Mouse (Mus musculus) macrophage (primary cell): ENCODE measurements around the gene Cep162. TPM values are rescaled to one million over a fixed set of nuclear protein-coding genes. Genes with fewer than 3 reads are reported as not detected.

Experiments
- H3K27ac ChIP-seq: fragments of 350-480 bp; formaldehyde crosslinking; 2 replicates; pipeline ENCODE4 v1.9.0; 2021
- H3K36me3 ChIP-seq: fragments of 350-480 bp; formaldehyde crosslinking; 2 replicates; pipeline ENCODE4 v1.9.0; 2021; ENCODE audit errors: inconsistent target
- H3K4me3 ChIP-seq: fragments of 350-480 bp; formaldehyde crosslinking; 2 replicates; pipeline ENCODE4 v1.9.0; 2021; ENCODE audit errors: inconsistent target
- H3K79me2 ChIP-seq: fragments of 350-480 bp; formaldehyde crosslinking; 2 replicates; pipeline ENCODE4 v1.9.0; 2021; ENCODE audit errors: inconsistent target
- WGBS: methylation state at CpG from one replicate; pipeline ENCODE4 v1.1.7; 2026; ENCODE audit warnings: inconsistent platforms; ENCODE audit not compliant: missing documents; 5-methylcytosine and 5-hydroxymethylcytosine counted together
- polyA plus RNA-seq: library from polyadenylated mRNA; stranded (reverse); fragments of 250-400 nt; gene quantifications from 3 replicates; pipeline ENCODE4 v1.2.4, GENCODE M21; 2018; ENCODE audit warnings: inconsistent platforms

Gene Cep162
- polyA plus RNA-seq, 1 experiment from 2014 or later: 9.1 TPM

DNA sequence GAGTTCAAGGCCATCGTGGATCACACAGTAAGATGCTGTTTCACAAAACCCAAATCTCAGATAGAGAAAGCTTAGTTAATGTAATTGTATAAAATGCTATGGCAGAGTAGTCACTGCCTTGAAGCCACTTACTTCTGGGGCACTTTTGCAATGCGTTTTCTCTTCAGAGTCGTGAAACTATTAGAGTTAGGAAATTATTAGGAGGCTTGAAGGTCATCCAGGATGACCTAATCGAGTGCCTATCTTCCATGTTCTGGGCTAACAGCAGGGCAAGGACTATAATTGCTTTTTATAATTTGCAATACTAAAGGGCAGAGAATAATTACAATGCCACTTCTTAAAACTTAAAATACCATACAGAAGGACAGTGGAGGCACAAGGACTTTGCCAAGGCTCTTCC, 68.0 kb downstream of the Cep162 start:
- peaks cover 17% of the 10 kb centered on the region for H3K36me3 ChIP-seq
- no peak overlapping the region for H3K27ac ChIP-seq
- H3K79me2 ChIP-seq: no peaks in the 10 kb centered on the region
- 91% methylated on average over 4 of the region's 4 CpGs for WGBS
- H3K4me3 ChIP-seq: no peak overlapping the region

DNA sequence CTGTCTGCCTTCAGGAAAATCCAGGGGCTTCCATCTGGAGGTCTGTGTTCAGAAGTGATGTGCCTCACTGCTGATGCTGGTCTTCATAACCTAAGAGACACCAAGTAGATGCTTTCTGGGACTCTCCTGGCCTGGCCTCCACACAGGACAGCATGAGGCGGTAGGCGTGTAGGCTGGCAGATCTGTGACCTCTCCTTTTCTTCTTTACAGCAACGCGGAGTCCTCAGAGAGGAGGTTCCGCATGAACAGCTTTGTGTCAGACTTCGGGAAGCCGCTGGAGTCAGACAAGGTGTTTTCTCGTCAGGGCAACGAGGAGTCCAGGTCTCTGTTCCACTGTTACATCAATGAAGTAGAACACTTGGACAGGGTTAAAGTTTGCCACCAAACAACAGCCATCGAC, 73.1 kb downstream of the Cep162 start:
- no peaks in the 10 kb centered on the region for H3K36me3 ChIP-seq
- no peaks in the 10 kb centered on the region for H3K79me2 ChIP-seq
- no peak overlapping the region for H3K27ac ChIP-seq
- H3K4me3 ChIP-seq: no peak overlapping the region
- 89% methylated on average over 10 of the region's 10 CpGs for WGBS

DNA sequence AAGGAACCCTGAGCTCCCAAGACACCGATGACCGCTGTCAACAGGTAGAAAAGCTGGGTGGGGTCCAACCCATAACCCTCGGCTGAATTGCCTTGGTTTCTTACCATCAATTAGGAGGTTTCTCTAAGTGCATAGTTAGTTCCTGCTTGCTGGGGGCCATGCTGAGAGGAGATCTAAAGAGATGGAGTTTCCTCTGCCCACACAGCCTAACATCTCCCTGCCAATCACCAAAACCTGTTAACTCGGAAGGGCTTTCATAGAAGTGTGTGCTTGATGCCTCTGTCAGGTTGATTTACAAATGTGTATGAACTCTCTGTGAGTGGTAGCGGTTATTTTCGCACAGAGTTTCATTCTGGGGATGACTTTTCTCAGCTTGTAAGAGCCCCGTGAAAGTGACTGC, 76.8 kb downstream of the Cep162 start:
- WGBS: 31% methylated on average over 6 of the region's 7 CpGs
- no peak overlapping the region for H3K27ac ChIP-seq
- H3K36me3 ChIP-seq: no peaks in the 10 kb centered on the region
- H3K79me2 ChIP-seq: no peaks in the 10 kb centered on the region
- no peak overlapping the region for H3K4me3 ChIP-seq

DNA sequence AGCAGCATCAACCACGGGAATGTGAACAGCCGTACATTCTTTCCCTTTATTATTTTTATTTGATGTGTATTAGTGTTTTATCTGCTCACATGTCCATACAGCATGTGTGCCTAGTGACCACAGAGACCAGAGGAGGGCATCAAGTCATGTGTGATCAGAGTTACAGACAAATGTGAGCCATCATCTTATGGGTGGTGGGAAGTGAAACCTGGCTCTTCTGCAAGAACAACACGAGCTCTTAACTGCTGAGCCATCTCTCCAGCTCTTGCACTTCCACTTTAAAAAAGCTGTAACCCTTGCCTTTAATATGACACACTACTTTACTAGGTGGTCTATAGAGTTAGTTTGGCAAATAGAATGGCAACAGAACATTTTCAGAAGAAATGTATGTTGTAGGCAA, 83.8 kb downstream of the Cep162 start:
- H3K36me3 ChIP-seq: no peaks in the 10 kb centered on the region
- WGBS: 56% methylated on average over 3 of the region's 3 CpGs

DNA sequence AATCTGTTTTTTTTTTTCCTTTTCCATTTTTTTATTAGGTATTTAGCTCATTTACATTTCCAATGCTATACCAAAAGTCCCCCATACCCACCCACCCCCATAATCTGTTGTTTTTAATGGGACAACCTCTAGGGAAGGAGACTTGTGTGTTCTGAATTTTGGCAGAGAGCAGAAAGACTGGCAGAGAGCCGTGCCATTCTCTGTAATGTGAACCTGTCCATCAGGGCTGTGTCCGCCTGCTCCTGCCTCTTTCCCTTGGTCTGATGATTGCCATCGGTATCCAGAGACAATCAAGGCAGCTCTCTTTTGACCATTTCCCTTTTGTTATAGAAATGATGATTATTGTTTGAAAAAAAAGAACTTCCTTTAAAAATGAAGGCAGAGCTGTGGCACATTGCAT, 84.4 kb downstream of the Cep162 start:
- 91% methylated on average over 3 of the region's 3 CpGs for WGBS
- H3K27ac ChIP-seq: no peak overlapping the region

More for the DNA sequence above, 83.8 kb downstream of the Cep162 start:
- peak overlapping the region; percentile 27 for H3K27ac ChIP-seq
- no peaks in the 10 kb centered on the region for H3K79me2 ChIP-seq
- no peak overlapping the region for H3K4me3 ChIP-seq

DNA sequence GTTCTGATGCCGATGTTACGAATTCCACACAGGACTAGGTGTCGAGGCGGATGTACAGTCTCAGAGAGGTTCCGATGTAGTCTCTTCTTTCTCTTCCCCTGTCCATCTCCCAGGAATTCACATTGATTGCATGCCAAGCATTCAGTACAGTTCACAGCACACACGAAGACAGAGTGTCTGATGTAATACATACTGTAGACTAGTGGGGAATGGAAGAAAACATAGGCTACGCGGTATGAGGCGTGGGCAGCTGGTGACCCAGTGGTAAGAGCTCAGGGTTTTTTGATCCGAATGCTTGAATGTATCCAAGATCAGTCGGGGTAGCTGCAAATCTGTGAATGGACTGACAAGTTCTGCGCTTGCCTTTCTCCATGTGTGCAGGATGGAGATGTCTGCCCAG, 86.2 kb downstream of the Cep162 start:
- H3K27ac ChIP-seq: no peak overlapping the region
- WGBS: 91% methylated on average over 12 of the region's 12 CpGs

More for the DNA sequence above, 84.4 kb downstream of the Cep162 start:
- H3K4me3 ChIP-seq: no peak overlapping the region
- H3K36me3 ChIP-seq: no peaks in the 10 kb centered on the region
- H3K79me2 ChIP-seq: no peaks in the 10 kb centered on the region

DNA sequence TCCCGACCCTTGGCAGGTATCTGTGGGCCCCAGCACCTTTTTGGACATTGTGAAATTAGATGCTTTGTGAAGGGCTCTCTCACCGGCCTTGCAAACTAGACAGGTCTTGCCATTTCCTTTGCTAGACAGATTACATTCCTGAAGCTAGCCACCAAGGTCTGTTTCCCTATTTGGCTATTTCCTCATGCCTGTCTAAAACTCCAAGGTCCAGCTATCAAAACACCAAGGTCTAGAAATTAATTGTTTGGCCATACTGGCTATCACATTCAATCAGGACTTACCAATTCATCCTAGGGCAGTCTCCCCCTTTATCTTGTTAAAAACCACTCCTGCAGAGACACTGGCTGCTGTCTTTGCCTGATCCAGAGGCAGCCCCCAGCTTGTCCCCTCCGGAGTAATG, 87.3 kb downstream of the Cep162 start:
- Histone ChIP-seq H3K27ac (no peak overlapping the region), H3K36me3 (no peaks in the 10 kb centered on the region), H3K4me3 (no peak overlapping the region), H3K79me2 (no peaks in the 10 kb centered on the region)
- 69% methylated on average over 3 of the region's 3 CpGs for WGBS

More for the DNA sequence above, 86.2 kb downstream of the Cep162 start:
- H3K79me2 ChIP-seq: no peaks in the 10 kb centered on the region
- H3K36me3 ChIP-seq: no peaks in the 10 kb centered on the region
- H3K4me3 ChIP-seq: no peak overlapping the region

DNA sequence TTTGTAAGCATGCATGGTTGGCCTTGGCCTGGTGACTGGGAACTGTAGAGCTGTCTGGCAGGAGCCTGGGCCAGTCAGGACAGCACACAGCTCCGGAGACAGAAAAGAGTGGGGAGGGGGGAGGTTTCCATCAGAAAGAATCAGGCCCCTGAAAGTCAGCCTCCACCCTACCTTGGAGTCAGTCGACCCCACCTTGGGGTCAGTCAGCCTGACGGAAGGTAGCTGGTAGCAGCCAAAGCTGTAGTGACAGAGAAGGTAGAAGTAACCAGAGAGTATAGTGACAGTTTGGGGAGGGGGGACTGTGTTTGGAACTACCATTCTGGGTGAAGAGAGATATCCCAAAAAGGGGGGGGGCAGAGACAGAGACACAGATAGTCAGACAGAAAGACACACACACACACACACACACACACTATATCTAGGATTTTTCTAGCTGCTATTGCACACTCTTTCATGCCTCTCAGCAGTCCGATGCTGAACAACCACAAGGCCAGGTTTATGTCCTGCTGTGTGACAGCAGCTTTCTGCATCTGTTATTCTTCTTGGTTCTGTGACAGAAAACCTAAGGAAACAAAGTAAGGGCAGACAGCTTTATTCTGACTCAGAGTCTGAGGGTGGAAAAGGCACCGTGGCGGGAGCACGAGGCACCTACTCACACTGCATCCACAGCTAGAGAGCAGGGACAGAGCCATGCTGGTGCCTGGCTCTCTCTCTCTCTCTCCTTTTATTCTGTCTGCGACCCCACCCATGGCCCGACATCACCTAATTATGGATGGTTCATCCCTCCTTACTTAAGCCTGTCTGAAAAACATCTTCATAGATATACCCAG, 88.1 kb downstream of the Cep162 start:
- no peaks in the 10 kb centered on the region for H3K36me3 ChIP-seq
- whole genome bisulfite sequencing: 89% methylated on average over 9 of the region's 9 CpGs
- no peaks in the 10 kb centered on the region for H3K79me2 ChIP-seq

DNA sequence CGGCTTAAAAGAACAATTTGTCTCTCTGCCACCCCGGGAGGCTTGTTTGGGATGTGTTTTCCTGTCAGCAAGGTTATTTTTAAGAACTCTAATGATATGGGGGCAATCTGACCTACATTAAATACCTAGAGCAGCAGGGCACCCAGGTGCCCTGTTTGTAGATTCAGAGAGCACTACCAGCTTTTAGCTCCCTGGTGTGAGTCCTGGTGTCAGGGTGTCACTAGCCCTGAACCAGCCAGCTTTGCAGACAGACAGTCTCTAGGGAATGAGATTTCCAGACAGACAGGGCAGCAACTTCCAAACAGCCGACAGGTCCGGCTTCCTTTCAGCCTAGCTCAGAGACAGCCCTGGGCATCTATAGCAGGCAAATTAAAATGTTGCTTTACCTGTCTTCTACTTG, 92.8 kb downstream of the Cep162 start:
- H3K27ac ChIP-seq: no peak overlapping the region
- H3K4me3 ChIP-seq: no peak overlapping the region
- no peaks in the 10 kb centered on the region for H3K36me3 ChIP-seq
- H3K79me2 ChIP-seq: no peaks in the 10 kb centered on the region
- 89% methylated on average over 4 of the region's 4 CpGs for WGBS

More for the DNA sequence above, 88.1 kb downstream of the Cep162 start:
- H3K27ac ChIP-seq: no peak overlapping the region
- H3K4me3 ChIP-seq: no peak overlapping the region

DNA sequence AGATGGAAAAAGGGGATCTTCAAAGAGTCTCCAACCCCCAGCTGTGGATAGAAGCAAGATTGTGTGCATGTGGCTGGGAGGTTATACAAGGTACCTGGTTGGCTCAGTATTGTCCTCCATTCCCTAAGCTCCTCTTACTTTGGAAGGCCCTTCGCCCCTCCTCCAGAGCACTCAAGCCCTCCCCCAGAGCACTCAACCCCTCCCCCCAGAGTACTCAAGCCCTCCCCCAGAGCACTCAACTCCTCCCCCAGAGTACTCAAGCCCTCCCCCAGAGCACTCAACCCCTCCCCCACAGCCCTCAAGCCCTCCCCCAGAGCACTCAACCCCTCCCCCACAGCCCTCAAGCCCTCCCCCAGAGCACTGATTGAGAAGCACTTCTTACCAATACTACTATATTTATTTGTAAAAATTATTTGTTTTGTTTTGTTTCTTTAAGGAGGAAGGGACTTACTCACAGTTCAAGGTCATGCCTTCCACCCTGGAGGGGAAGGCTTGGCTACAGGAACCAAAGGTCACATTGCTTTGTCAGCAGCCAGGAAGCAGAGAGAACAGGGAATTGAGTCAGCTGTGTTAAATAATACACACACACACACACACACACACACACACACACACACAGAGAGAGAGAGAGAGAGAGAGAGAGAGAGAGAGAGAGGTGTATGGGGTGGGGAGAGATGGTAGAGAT, 102.6 kb downstream of the Cep162 start:
- H3K36me3 ChIP-seq: no peaks in the 10 kb centered on the region
- no peaks in the 10 kb centered on the region for H3K79me2 ChIP-seq
- H3K4me3 ChIP-seq: no peak overlapping the region
- no peak overlapping the region for H3K27ac ChIP-seq
- 100% methylated on average over 1 of the region's 1 CpGs for WGBS

DNA sequence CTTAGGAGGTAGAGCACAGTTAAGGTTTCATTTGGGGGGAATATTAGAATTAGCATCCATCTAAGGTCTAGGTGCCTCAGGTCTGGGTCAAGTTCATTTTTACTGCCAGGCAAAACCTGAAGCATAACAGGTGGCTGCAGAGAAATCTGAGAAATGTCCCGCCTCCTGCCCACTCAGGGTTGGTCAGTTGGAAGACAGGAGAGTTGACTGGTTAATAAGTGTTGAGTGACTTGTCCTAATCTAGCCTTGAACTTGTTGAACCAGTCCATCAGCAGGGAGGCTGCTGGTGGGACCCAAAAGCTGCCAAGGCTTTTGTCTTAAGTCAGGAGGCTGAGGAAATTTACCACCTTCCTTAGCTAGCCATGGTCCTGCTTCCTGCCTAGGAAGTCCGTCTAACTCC, 107.4 kb downstream of the Cep162 start:
- no peaks in the 10 kb centered on the region for H3K36me3 ChIP-seq
- 78% methylated on average over 2 of the region's 2 CpGs for WGBS
- no peaks in the 10 kb centered on the region for H3K79me2 ChIP-seq
- H3K27ac ChIP-seq: no peak overlapping the region
- no peak overlapping the region for H3K4me3 ChIP-seq

DNA sequence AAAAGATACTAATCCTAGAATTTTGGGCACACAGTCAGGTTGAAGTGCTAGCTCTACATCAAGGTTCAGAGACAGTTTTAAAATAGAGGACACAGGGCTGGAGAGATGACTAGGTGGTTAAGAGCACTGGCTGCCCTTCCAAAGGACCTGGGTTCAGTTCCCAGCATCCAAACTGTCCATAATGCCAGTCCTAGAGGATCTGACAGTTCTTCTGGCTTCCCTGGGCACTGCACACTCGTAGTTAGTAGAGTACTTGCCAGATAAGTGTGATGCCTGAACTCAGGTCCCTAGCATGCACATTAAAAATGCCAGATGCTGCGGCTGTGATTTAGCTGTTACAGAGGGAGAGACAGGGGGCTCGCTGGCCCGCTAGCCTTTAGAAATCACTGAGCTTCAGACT, 108.9 kb downstream of the Cep162 start:
- 87% methylated on average over 4 of the region's 4 CpGs for WGBS
- Histone ChIP-seq H3K27ac (no peak overlapping the region), H3K4me3 (no peak overlapping the region), H3K36me3 (no peaks in the 10 kb centered on the region), H3K79me2 (no peaks in the 10 kb centered on the region)

DNA sequence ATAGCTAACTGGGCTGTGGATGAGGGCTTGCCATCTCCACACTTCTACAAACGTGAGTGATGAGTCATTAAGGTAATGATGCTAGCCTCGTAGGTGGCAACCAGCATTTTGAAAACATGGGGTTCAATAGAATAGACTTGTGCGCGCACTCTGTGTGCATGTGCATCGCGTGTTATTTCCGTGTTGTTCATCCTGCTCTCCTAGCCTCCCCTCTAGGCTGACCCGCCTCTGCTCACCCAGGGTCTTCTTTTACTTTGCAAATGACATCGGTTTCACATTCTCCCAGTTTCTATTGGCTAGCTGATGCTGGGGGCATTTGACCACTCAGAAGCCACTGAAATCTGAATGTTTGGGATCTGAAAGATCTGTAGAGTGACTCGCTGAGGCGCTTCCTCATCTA, 109.7 kb downstream of the Cep162 start:
- Histone ChIP-seq H3K79me2 (no peaks in the 10 kb centered on the region), H3K27ac (no peak overlapping the region), H3K4me3 (no peak overlapping the region), H3K36me3 (no peaks in the 10 kb centered on the region)
- 58% methylated on average over 10 of the region's 11 CpGs for WGBS

DNA sequence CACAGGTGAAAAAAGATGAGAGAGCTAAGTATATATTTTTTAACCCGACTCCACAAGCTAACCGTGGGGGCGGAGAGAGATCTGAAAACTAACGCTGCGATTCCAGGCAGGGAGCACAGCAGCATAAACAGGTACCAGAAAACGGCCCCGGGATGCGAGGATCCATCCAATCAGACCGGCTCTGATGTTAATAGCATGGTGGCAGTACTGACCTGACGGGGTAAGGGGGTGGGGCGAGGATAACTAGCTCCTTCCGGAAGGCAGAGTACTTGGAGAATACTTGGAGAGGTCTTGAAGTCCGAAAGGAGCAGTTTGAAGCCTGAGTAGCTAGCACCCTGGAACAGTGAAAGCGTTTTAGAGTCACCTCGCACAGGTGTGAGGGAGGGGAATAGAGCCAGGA, 110.2 kb downstream of the Cep162 start:
- Histone ChIP-seq H3K36me3 (no peaks in the 10 kb centered on the region), H3K27ac (no peak overlapping the region), H3K4me3 (no peak overlapping the region), H3K79me2 (no peaks in the 10 kb centered on the region)
- WGBS: 11% methylated on average over 14 of the region's 15 CpGs

DNA sequence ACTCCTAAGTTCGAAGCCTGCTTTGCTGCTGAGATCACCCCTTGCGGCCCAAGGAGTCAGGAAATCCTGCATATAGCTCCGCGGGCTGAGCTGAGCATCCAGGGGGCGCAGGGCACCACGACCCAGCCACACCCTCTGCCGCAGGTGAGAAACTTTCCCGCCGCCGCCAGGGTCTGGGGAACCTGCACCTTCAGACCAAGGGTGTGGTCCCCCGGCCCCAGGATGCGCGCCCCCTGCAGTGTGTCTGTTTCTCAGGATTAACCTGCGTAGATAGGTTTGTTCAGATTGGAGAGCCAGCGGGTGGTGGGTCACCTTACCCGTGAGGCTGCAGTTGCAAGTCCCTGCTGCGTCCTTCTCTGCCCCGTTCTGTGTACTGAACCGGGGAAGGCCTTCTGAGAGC, 110.8 kb downstream of the Cep162 start:
- no peaks in the 10 kb centered on the region for H3K79me2 ChIP-seq
- no peak overlapping the region for H3K27ac ChIP-seq
- no peaks in the 10 kb centered on the region for H3K36me3 ChIP-seq
- no peak overlapping the region for H3K4me3 ChIP-seq
- WGBS: 3% methylated on average over 19 of the region's 19 CpGs
